Mouse (Mus musculus): ENCODE measurements around the gene Tmem214.

Tmem214 gene

GRCm38 (mm10) chr5:30867712-30868111, at the start of gene Tmem214:
Tmem214 (plus strand) TSS chr5:30868012.
- DNase-seq: no peak

GRCm38 (mm10) chr5:30818758-30819309, 49.0 kb upstream of the Tmem214 start:
- no peak for DNase-seq

GRCm38 (mm10) chr5:30822689-30823088, 45.1 kb upstream of the Tmem214 start:
- no peak for DNase-seq

GRCm38 (mm10) chr5:30823091-30823490, 44.7 kb upstream of the Tmem214 start:
- DNase-seq: no peak

- DNase-seq: peak; percentile 40
Observed at GRCm38 (mm10) chr5:30824124-30824988, 43.5 kb upstream of the Tmem214 start.

- DNase-seq: peak; percentile 52
Observed at GRCm38 (mm10) chr5:30825166-30825565, 42.6 kb upstream of the Tmem214 start.

GRCm38 (mm10) chr5:30825821-30826220, 42.0 kb upstream of the Tmem214 start:
- DNase-seq: no peak

GRCm38 (mm10) chr5:30833416-30833815, 34.4 kb upstream of the Tmem214 start:
- DNase-seq: no peak

GRCm38 (mm10) chr5:30839731-30840130, 28.1 kb upstream of the Tmem214 start:
- no peak for DNase-seq

- DNase-seq: no peak
Observed at GRCm38 (mm10) chr5:30841896-30842295, 25.9 kb upstream of the Tmem214 start.

GRCm38 (mm10) chr5:30849891-30850555, 17.8 kb upstream of the Tmem214 start:
- DNase-seq: no peak

GRCm38 (mm10) chr5:30850556-30850925, 17.3 kb upstream of the Tmem214 start:
- DNase-seq: no peak

GRCm38 (mm10) chr5:30853522-30853921, 14.3 kb upstream of the Tmem214 start:
- DNase-seq: peak; percentile 5

GRCm38 (mm10) chr5:30855674-30856073, 12.1 kb upstream of the Tmem214 start:
- no peak for DNase-seq

GRCm38 (mm10) chr5:30856124-30856523, 11.7 kb upstream of the Tmem214 start:
- DNase-seq: no peak

GRCm38 (mm10) chr5:30863852-30864251, 4.0 kb upstream of the Tmem214 start:
- DNase-seq: no peak

- no peak for DNase-seq
Observed at GRCm38 (mm10) chr5:30864322-30864721, 3.5 kb upstream of the Tmem214 start.

GRCm38 (mm10) chr5:30866871-30867270, 941 bp upstream of the Tmem214 start:
- no peak for DNase-seq

GRCm38 (mm10) chr5:30868981-30869380, 1.2 kb downstream of the Tmem214 start:
- no peak for DNase-seq

- DNase-seq: peak; percentile 91
Observed at GRCm38 (mm10) chr5:30869405-30870130, 1.8 kb downstream of the Tmem214 start.

- DNase-seq: no peak
Observed at GRCm38 (mm10) chr5:30870131-30870406, 2.3 kb downstream of the Tmem214 start.

- no peak for DNase-seq
Observed at GRCm38 (mm10) chr5:30872574-30872973, 4.8 kb downstream of the Tmem214 start.

GRCm38 (mm10) chr5:30874365-30874764, 6.6 kb downstream of the Tmem214 start:
- DNase-seq: no peak
